Mouse (Mus musculus): ENCODE results near the gene Gpr75. TPM values are rescaled to one million over a fixed set of nuclear protein-coding genes. Genes with fewer than 3 reads are reported as not detected.

The Gpr75 gene
- polyA plus RNA-seq (2012; fragmentation: generic; extraction: Trizol), result 0.06 TPM
- long read RNA-seq, experiment 1, result 0 reads
- long read RNA-seq, experiment 2, partial matches to known transcripts, result 0 of 1 reads
- long read RNA-seq, experiment 2, other reads (novel, unspliced or antisense), result 0 of 1 reads

DNA sequence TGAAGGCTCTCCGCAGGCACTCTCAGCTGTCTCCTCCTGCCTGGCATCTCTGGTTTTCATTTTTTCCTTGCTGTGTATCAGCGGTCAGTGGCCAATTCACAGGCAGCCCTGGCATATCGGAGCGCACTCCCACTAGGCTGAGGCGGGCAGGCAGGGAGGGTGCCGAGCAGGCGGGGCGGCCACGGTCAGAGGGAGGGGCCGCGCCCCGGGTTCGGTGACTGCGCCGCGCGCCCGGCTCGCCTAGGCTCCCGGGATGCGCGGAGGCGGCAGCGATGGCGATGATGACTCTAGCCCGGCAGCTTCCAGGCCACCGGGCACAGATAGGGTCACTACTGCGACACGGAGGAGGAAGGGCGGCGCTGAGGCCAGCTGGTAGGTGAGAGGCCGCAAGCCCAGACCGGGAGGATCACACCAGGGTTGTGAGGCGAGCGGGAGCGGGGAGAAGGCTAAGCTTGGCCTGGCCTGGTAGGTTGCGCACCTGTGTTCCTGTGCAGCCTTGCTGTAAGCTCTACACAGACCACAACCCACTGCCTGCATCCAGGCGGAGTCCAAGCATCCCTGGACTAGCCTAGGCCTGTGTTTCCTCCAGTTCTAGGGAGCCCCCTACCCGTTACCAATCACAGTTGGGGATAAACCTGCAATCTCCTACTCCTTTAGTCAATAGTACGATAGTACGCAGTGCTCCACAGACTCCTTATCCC is at the start of gene Gpr75, which contains the start of gene Asb3:
Gene Gpr75 (plus strand): TSS at position 188 of the 701 bp plus-strand sequence.
Gene Asb3 (plus strand): TSS at position 246 of the 701 bp plus-strand sequence.
- no peaks in the 10 kb centered on the region for H3K27me3 ChIP-seq (ENCODE audit: control insufficient read depth, insufficient read depth, insufficient read length)
- no peak within 1 kb of the TSS for H3K4me3 ChIP-seq (ENCODE audit: insufficient read depth, poor library complexity, severe bottlenecking)
- H3K79me3 ChIP-seq (ENCODE audit: low read depth), result no peaks in the 10 kb centered on the region
- H3ac ChIP-seq (ENCODE audit: control insufficient read depth, insufficient read length, low read depth), result no peak within 1 kb of the TSS
- H3K36me3 ChIP-seq (ENCODE audit: control insufficient read depth, insufficient read depth), result peaks cover 2% of the 10 kb centered on the region
- no peaks in the 10 kb centered on the region for H3K79me2 ChIP-seq (ENCODE audit: control insufficient read depth, insufficient read depth)
- TF ChIP-seq CTCF (IDR thresholded peaks at IDR 0.05; ENCODE audit: control insufficient read depth, insufficient read depth, insufficient read length) (no peak), CEBPB (IDR thresholded peaks at IDR 0.05; ENCODE audit: low read depth) (no peak), MYOG (IDR thresholded peaks at IDR 0.05; ENCODE audit: control insufficient read depth, extremely low read depth, insufficient read length) (no peak), USF1 (IDR thresholded peaks at IDR 0.05; ENCODE audit: low read depth) (no peak), MYOD1 (IDR thresholded peaks at IDR 0.05; ENCODE audit: control insufficient read depth, insufficient read length, low read depth) (no peak), MAX (IDR thresholded peaks at IDR 0.05) (no peak), FOSL1 (IDR thresholded peaks at IDR 0.05; ENCODE audit: insufficient read depth, low read length, poor library complexity, severe bottlenecking) (no peak)

DNA sequence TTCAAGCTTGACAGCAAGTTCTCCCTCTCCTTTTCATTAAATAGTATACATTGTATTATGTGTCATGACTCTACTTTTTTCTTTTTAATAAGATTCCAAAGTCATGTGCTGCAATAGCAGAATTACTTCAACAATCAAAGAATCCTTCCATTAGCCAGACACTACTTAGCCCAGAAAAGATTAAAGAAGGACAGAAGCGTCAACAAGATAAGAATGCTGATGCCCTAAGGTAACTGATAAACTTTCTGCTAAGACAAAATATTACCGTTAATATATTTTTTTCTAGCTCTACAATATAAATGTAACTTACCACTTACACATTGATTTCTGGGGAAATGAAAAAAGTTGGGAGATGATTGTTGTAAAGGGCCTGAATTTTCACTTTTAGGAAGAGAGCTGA is 46.4 kb upstream of the Gpr75 start:
- no peak overlapping the region for H3K4me3 ChIP-seq (ENCODE audit: insufficient read depth, poor library complexity, severe bottlenecking)
- no peaks in the 10 kb centered on the region for H3K79me3 ChIP-seq (ENCODE audit: low read depth)
- H3K36me3 ChIP-seq (ENCODE audit: control insufficient read depth, insufficient read depth), result peaks cover 61% of the 10 kb centered on the region
- H3K27me3 ChIP-seq (ENCODE audit: control insufficient read depth, insufficient read depth, insufficient read length), result no peaks in the 10 kb centered on the region
- TF ChIP-seq MYOG (IDR thresholded peaks at IDR 0.05; ENCODE audit: control insufficient read depth, extremely low read depth, insufficient read length) (no peak), MAX (IDR thresholded peaks at IDR 0.05) (no peak), CTCF (IDR thresholded peaks at IDR 0.05; ENCODE audit: control insufficient read depth, insufficient read depth, insufficient read length) (no peak), MYOD1 (IDR thresholded peaks at IDR 0.05; ENCODE audit: control insufficient read depth, insufficient read length, low read depth) (no peak), USF1 (IDR thresholded peaks at IDR 0.05; ENCODE audit: low read depth) (no peak), CEBPB (IDR thresholded peaks at IDR 0.05; ENCODE audit: low read depth) (no peak), FOSL1 (IDR thresholded peaks at IDR 0.05; ENCODE audit: insufficient read depth, low read length, poor library complexity, severe bottlenecking) (no peak)
- no peak overlapping the region for H3ac ChIP-seq (ENCODE audit: control insufficient read depth, insufficient read length, low read depth)
- no peaks in the 10 kb centered on the region for H3K79me2 ChIP-seq (ENCODE audit: control insufficient read depth, insufficient read depth)

DNA sequence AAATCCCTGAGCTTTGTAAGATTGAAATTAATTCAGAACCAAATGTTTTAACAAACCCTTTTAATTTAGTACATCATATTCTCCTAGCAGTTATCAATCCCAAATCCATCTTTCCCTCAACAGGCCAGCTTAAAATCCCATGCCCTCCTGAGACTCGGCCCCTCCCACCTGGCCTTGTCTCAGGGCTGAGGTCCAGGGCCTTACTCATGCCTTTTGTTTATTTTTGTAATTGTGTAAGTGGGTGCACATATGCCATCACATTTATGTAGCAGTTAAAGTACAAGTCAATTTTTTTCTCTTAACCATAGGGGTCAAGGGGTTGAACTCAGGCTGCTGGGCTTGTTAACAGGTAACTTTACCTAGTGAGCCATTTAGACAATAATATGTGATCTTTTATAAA is 40.8 kb upstream of the Gpr75 start:
- Histone ChIP-seq H3K4me3 (ENCODE audit: insufficient read depth, poor library complexity, severe bottlenecking) (no peak overlapping the region), H3K79me2 (ENCODE audit: control insufficient read depth, insufficient read depth) (no peaks in the 10 kb centered on the region), H3K27me3 (ENCODE audit: control insufficient read depth, insufficient read depth, insufficient read length) (no peaks in the 10 kb centered on the region), H3K36me3 (ENCODE audit: control insufficient read depth, insufficient read depth) (peaks cover 64% of the 10 kb centered on the region), H3K79me3 (ENCODE audit: low read depth) (no peaks in the 10 kb centered on the region), H3ac (ENCODE audit: control insufficient read depth, insufficient read length, low read depth) (no peak overlapping the region)
- no peak for TF ChIP-seq CEBPB (IDR thresholded peaks at IDR 0.05; ENCODE audit: low read depth)
- TF ChIP-seq MYOD1 (IDR thresholded peaks at IDR 0.05; ENCODE audit: control insufficient read depth, insufficient read length, low read depth), result no peak
- no peak for TF ChIP-seq MYOG (IDR thresholded peaks at IDR 0.05; ENCODE audit: control insufficient read depth, extremely low read depth, insufficient read length)
- TF ChIP-seq MAX (IDR thresholded peaks at IDR 0.05), result no peak
- no peak for TF ChIP-seq FOSL1 (IDR thresholded peaks at IDR 0.05; ENCODE audit: insufficient read depth, low read length, poor library complexity, severe bottlenecking)
- TF ChIP-seq USF1 (IDR thresholded peaks at IDR 0.05; ENCODE audit: low read depth), result no peak
- TF ChIP-seq CTCF (IDR thresholded peaks at IDR 0.05; ENCODE audit: control insufficient read depth, insufficient read depth, insufficient read length), result no peak

DNA sequence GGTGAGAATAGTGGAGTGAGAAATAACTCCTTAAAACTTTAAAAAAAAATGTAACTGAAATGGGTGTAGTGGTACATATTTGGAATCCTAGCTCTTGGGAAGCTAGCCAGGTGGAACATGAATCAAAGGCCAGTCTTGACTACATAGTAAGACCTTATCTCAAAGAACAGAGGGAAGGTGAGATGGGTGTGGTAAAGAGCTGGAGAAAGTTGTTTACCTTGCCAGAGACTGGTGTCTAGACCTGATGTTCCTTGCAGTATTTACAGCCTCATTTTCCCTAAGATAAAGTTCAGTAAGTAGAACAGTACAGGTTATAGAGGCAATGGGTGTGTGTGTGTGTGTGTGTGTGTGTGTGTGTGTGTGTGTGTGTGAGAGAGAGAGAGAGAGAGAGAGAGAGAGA is 12.7 kb upstream of the Gpr75 start:
- peaks cover 41% of the 10 kb centered on the region for H3K36me3 ChIP-seq (ENCODE audit: control insufficient read depth, insufficient read depth)
- TF ChIP-seq CTCF (IDR thresholded peaks at IDR 0.05; ENCODE audit: control insufficient read depth, insufficient read depth, insufficient read length), result no peak
- H3K79me3 ChIP-seq (ENCODE audit: low read depth), result no peaks in the 10 kb centered on the region
- no peaks in the 10 kb centered on the region for H3K27me3 ChIP-seq (ENCODE audit: control insufficient read depth, insufficient read depth, insufficient read length)
- no peak overlapping the region for H3ac ChIP-seq (ENCODE audit: control insufficient read depth, insufficient read length, low read depth)
- H3K4me3 ChIP-seq (ENCODE audit: insufficient read depth, poor library complexity, severe bottlenecking), result no peak overlapping the region
- no peaks in the 10 kb centered on the region for H3K79me2 ChIP-seq (ENCODE audit: control insufficient read depth, insufficient read depth)

DNA sequence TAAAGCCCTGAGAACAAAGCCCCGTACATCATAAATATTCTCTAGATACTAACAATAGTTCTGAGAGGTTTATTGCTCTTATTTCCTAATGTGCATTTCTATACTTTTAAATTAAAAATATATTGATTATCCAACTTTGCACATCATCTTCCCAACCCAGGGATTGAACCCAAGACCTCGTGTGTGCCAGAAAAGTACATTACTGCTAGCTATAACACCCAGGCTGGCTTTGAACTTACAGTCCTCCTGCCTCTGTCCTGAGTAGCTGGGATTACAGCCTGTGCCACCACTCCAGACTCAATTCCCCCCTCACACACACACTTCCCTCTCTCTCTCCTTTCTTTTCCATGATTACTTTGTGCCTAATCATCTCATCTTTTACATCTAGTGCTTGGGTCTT is 3.0 kb downstream of the Gpr75 start:
- H3ac ChIP-seq (ENCODE audit: control insufficient read depth, insufficient read length, low read depth), result no peak overlapping the region
- no peak overlapping the region for H3K4me3 ChIP-seq (ENCODE audit: insufficient read depth, poor library complexity, severe bottlenecking)
- H3K79me3 ChIP-seq (ENCODE audit: low read depth), result no peaks in the 10 kb centered on the region
- H3K79me2 ChIP-seq (ENCODE audit: control insufficient read depth, insufficient read depth), result no peaks in the 10 kb centered on the region
- no peaks in the 10 kb centered on the region for H3K36me3 ChIP-seq (ENCODE audit: control insufficient read depth, insufficient read depth)
- no peak for TF ChIP-seq MYOG (IDR thresholded peaks at IDR 0.05; ENCODE audit: control insufficient read depth, extremely low read depth, insufficient read length)
- TF ChIP-seq CTCF (IDR thresholded peaks at IDR 0.05; ENCODE audit: control insufficient read depth, insufficient read depth, insufficient read length), result no peak
- no peak for TF ChIP-seq MYOD1 (IDR thresholded peaks at IDR 0.05; ENCODE audit: control insufficient read depth, insufficient read length, low read depth)
- TF ChIP-seq CEBPB (IDR thresholded peaks at IDR 0.05; ENCODE audit: low read depth), result no peak
- no peak for TF ChIP-seq FOSL1 (IDR thresholded peaks at IDR 0.05; ENCODE audit: insufficient read depth, low read length, poor library complexity, severe bottlenecking)
- no peak for TF ChIP-seq MAX (IDR thresholded peaks at IDR 0.05)
- no peak for TF ChIP-seq USF1 (IDR thresholded peaks at IDR 0.05; ENCODE audit: low read depth)
- no peaks in the 10 kb centered on the region for H3K27me3 ChIP-seq (ENCODE audit: control insufficient read depth, insufficient read depth, insufficient read length)

All from C2C12 (cell line).